Mouse (Mus musculus) ES-E14 (cell line): ENCODE measurements around the gene Mthfd1l. TPM values are rescaled to one million over a fixed set of nuclear protein-coding genes. Genes with fewer than 3 reads are reported as not detected.

Experiments
- DNase-seq: peaks from one replicate; pipeline ENCODE4 v3.0.0-alpha.2; 2013; ENCODE audit warnings: low read depth, low spot score
- H3K27ac ChIP-seq: 2 replicates; pipeline ENCODE4 v1.5.1; 2012; ENCODE audit warnings: low read depth, mild to moderate bottlenecking, low read length, moderate library complexity, mixed read lengths; ENCODE audit not compliant: poor library complexity, insufficient read depth, severe bottlenecking
- H3K36me3 ChIP-seq: 2 replicates; pipeline ENCODE4 v1.6.1; 2012; ENCODE audit warnings: mild to moderate bottlenecking, low read length, moderate library complexity, mixed read lengths; ENCODE audit not compliant: control insufficient read depth, poor library complexity, insufficient read depth, severe bottlenecking
- H3K4me1 ChIP-seq, 2 experiments: fragments of 150-350 bp in 1 of 2; sonication (generic) in 1 of 2; 2 replicates each; pipeline ENCODE4 v1.6.1; 2012; ENCODE audit warnings: low read length in 2 of 2, mild to moderate bottlenecking in 1 of 2, mixed read lengths in 1 of 2; ENCODE audit not compliant: control insufficient read depth in 2 of 2, insufficient read depth in 2 of 2, poor library complexity in 1 of 2
- H3K4me3 ChIP-seq, 2 experiments: fragments of 150-350 bp in 1 of 2; sonication (generic) in 1 of 2; 2 replicates each; pipeline ENCODE4 v1.5.1; 2012; ENCODE audit warnings: low read length in 2 of 2, low read depth in 1 of 2, mild to moderate bottlenecking in 1 of 2, mixed read lengths in 1 of 2; ENCODE audit not compliant: insufficient read depth in 1 of 2, poor library complexity in 1 of 2, severe bottlenecking in 1 of 2
- H3K9ac ChIP-seq: 2 replicates; pipeline ENCODE4 v1.6.1; 2012; ENCODE audit warnings: low read depth, mild to moderate bottlenecking, low read length, mixed read lengths; ENCODE audit not compliant: poor library complexity, insufficient read depth, severe bottlenecking
- H3K9me3 ChIP-seq: fragments of 150-350 bp; sonication (generic); 2 replicates; pipeline ENCODE4 v1.6.1; 2012; ENCODE audit warnings: low read depth, mild to moderate bottlenecking, low read length; ENCODE audit not compliant: control insufficient read depth, insufficient read depth
- CHD2 ChIP-seq: IDR thresholded peaks from 2 replicates; pipeline ENCODE4 v1.6.1; 2014; ENCODE audit warnings: mild to moderate bottlenecking, low read depth, low read length, inconsistent platforms
- HCFC1 ChIP-seq: IDR thresholded peaks from 2 replicates; pipeline ENCODE4 v1.6.1; 2012; ENCODE audit warnings: low read length, inconsistent platforms, borderline replicate concordance; ENCODE audit not compliant: insufficient read depth
- MAFK ChIP-seq: IDR thresholded peaks from 2 replicates; pipeline ENCODE4 v1.6.1; 2014; ENCODE audit warnings: mild to moderate bottlenecking, low read depth, low read length, inconsistent platforms; ENCODE audit not compliant: insufficient read depth
- ZC3H11A ChIP-seq: IDR thresholded peaks from 2 replicates; pipeline ENCODE4 v1.6.1; 2012; ENCODE audit warnings: low read depth, mild to moderate bottlenecking, inconsistent platforms, low read length, borderline replicate concordance
- ZNF384 ChIP-seq: IDR thresholded peaks from 2 replicates; pipeline ENCODE4 v1.6.1; 2012; ENCODE audit warnings: low read depth, low read length, inconsistent platforms
- in situ Hi-C, 2 experiments: fragments of 600-800 bp; cut with MboI; formaldehyde crosslinking; loops; one replicate each; pipeline ENCODE4 v1.15.1; 2025; ENCODE audit warnings: low sequenced_read_pairs in 2 of 2, inconsistent platforms in 1 of 2; ENCODE audit not compliant: unreplicated experiment in 2 of 2
- total RNA-seq: library from RNA; depleted of rRNA; stranded (reverse); fragments of 300-350 nt; gene quantifications from 2 replicates; pipeline ENCODE4 v1.2.3, GENCODE M21; 2012

Mthfd1l gene
- total RNA-seq, 1 experiment: 48.5 TPM

- in situ Hi-C loops: no loop called here
- no peak for TF ChIP-seq CHD2
- TF ChIP-seq ZNF384: peak; percentile 94
- no peak overlapping the region for H3K9ac ChIP-seq
- no peak overlapping the region for H3K4me3 ChIP-seq
- peaks cover 18 to 32% of the 10 kb centered on the region in 2 experiments for H3K4me1 ChIP-seq
- H3K36me3 ChIP-seq: peaks cover 8% of the 10 kb centered on the region; the same call in 1 of the 2 replicates
- no peak overlapping the region; the same call in 1 of the 2 replicates for H3K27ac ChIP-seq
- DNase-seq: no peak
- H3K9me3 ChIP-seq: no peaks in the 10 kb centered on the region
Observed at GRCm38 (mm10) chr10:4145080-4145807, 172.3 kb downstream of the Mthfd1l start.

DNA sequence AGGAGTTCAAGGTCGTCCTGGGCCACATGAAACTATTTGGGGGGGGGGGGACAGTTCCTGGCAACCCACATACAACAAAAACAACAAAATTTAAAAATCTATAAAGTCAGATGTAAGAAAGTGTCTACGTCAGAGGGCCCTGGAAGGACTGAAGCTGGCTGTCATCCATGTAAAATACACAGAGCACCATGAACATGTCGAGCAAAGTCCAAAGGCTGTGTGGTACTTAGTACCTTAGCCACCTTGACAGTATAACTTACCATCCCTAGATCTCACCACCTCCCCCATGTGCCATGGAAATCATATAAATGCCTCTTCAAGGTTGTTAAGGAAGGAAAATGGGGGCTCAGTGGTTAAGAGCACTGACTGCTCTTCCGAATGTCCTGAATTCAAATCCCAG is 174.0 kb downstream of the Mthfd1l start:
- no peak overlapping the region for H3K9ac ChIP-seq
- H3K27ac ChIP-seq: no peak overlapping the region
- in situ Hi-C loops: no loop called here
- peaks cover 16 to 30% of the 10 kb centered on the region in 2 experiments for H3K4me1 ChIP-seq
- peaks cover 12% of the 10 kb centered on the region; the same call in 1 of the 2 replicates for H3K36me3 ChIP-seq
- H3K9me3 ChIP-seq: no peaks in the 10 kb centered on the region
- DNase-seq: no peak
- H3K4me3 ChIP-seq: no peak overlapping the region
- TF ChIP-seq HCFC1 (no peak), ZNF384 (no peak), MAFK (no peak), CHD2 (no peak), ZC3H11A (no peak)

- in situ Hi-C loops: no loop called here
- H3K36me3 ChIP-seq: peaks cover 16% of the 10 kb centered on the region
Observed at GRCm38 (mm10) chr10:4151159-4151558, 178.2 kb downstream of the Mthfd1l start.

GRCm38 (mm10) chr10:4151862-4152776 is 179.2 kb downstream of the Mthfd1l start:
- Histone ChIP-seq H3K9me3 (no peaks in the 10 kb centered on the region), H3K4me3 (no peak overlapping the region), H3K36me3 (peaks cover 13% of the 10 kb centered on the region), H3K9ac (no peak overlapping the region), H3K27ac (no peak overlapping the region; the same call in 1 of the 2 replicates), H3K4me1 (peaks cover 0 to 6% of the 10 kb centered on the region in 2 experiments; a peak in 2 of 4 replicates)
- DNase-seq: no peak
- TF ChIP-seq ZNF384 (no peak), ZC3H11A (no peak), CHD2 (no peak), MAFK (no peak), HCFC1 (no peak)
- in situ Hi-C loops: no loop called here

More at GRCm38 (mm10) chr10:4151159-4151558, 178.2 kb downstream of the Mthfd1l start:
- DNase-seq: peak; percentile 25
- TF ChIP-seq ZC3H11A (peak; percentile 83; the same call in 1 of the 2 replicates), ZNF384 (no peak), HCFC1 (no peak), CHD2 (no peak), MAFK (no peak)
- Histone ChIP-seq H3K4me1 (peaks cover 2 to 7% of the 10 kb centered on the region in 2 experiments; a peak in 3 of 4 replicates), H3K4me3 (no peak overlapping the region), H3K27ac (no peak overlapping the region), H3K9ac (no peak overlapping the region), H3K9me3 (no peaks in the 10 kb centered on the region)
